ENCODE assay signal across 8 mouse cellular contexts in the genomic region with DNA sequence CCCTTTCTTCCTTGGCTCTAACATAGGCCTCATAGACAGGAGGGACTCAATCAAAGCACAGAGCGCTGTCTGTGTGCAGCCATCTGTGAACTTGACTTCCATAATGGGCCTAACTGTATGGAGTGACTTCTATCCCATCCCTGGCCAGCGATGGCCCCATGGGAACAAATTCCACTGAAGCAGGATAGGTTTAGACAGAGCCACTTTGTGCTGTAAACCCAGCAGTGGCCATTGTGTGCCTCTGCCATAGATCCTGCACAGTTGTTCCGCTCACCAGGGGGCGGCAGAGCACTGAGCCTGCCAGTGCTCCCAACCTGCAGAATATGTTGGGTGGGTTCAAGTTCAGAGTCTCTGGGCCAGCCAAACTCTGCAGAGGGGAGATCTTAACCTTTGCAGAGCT. TPM values are rescaled to one million over a fixed set of nuclear protein-coding genes. Genes with fewer than 3 reads are reported as not detected.
DNase-seq lines count a peak whose midpoint lies in the region; ATAC-seq and TF ChIP-seq lines count a peak whose summit lies in the region.

No protein-coding gene starts in this region.

- H3K9me3 ChIP-seq in hindbrain, embryonic 10.5 days: no peaks in the 10 kb centered on the region
- no peaks in the 10 kb centered on the region for H3K9me3 ChIP-seq in hindbrain, embryonic 13.5 days
- H3K9me3 ChIP-seq in embryonic facial prominence, embryonic 10.5 days: no peaks in the 10 kb centered on the region

- H3K4me1 ChIP-seq in hindbrain, embryonic 10.5 days (replicated peaks): 0 out of 2 replicates have a peak, but pooled peaks cover 5% of the 10 kb centered on the region
- peaks cover 7% of the 10 kb centered on the region; the same call in 1 of the 2 replicates for H3K4me1 ChIP-seq in hindbrain, embryonic 13.5 days (replicated peaks)
- H3K4me1 ChIP-seq in embryonic facial prominence, embryonic 10.5 days: no peaks in the 10 kb centered on the region
- no peaks in the 10 kb centered on the region; the same call in 1 of the 2 replicates for H3K4me1 ChIP-seq in thymus, adult 2 months (replicated peaks; ENCODE audit: control insufficient read depth, insufficient read depth, low read length)

- TF ChIP-seq POLR2A in thymus, adult 2 months (IDR thresholded peaks at IDR 0.05; ENCODE audit: control insufficient read depth, extremely low read depth, insufficient read depth, low read length, poor library complexity): no peak

- no peak for ATAC-seq in hindbrain, embryonic 13.5 days (ENCODE audit: low FRiP score)

- H3K27me3 ChIP-seq in hindbrain, embryonic 10.5 days (ENCODE audit: insufficient read depth, poor library complexity, severe bottlenecking): no peaks in the 10 kb centered on the region
- no peaks in the 10 kb centered on the region for H3K27me3 ChIP-seq in hindbrain, embryonic 13.5 days
- H3K27me3 ChIP-seq in embryonic facial prominence, embryonic 10.5 days (replicated peaks; ENCODE audit: low read depth, poor library complexity, severe bottlenecking): no peaks in the 10 kb centered on the region
- H3K27me3 ChIP-seq in thymus, adult 2 months (ENCODE audit: control insufficient read depth, insufficient read depth, low read length): no peaks in the 10 kb centered on the region

- H3K36me3 ChIP-seq in hindbrain, embryonic 10.5 days: peaks cover 92% of the 10 kb centered on the region
- peaks cover 87% of the 10 kb centered on the region for H3K36me3 ChIP-seq in hindbrain, embryonic 13.5 days
- H3K36me3 ChIP-seq in embryonic facial prominence, embryonic 10.5 days (replicated peaks): peaks cover 92% of the 10 kb centered on the region
- peaks cover 48% of the 10 kb centered on the region for H3K36me3 ChIP-seq in thymus, adult 2 months (ENCODE audit: control insufficient read depth, insufficient read depth, low read length)

- WGBS in hindbrain, embryonic 10.5 days: 89% methylated on average over 4 of the region's 4 CpGs
- 74% methylated on average over 4 of the region's 4 CpGs for WGBS in hindbrain, embryonic 13.5 days
- 81% methylated on average over 4 of the region's 4 CpGs for WGBS in embryonic facial prominence, embryonic 10.5 days
- 90% methylated on average over 4 of the region's 4 CpGs for WGBS in thymus, adult 2 months

- peak; percentile 16 for DNase-seq in hindbrain, embryonic 10.5 days (ENCODE audit: low spot score)
- peak; percentile 28 for DNase-seq in right cerebral cortex, postnatal 4 days
- DNase-seq in right cerebral cortex, postnatal 36 days (ENCODE audit: low spot score in 2 of 2): no peak
- peak; percentile 36 for DNase-seq in embryonic facial prominence, embryonic 10.5 days (ENCODE audit: low spot score)
- DNase-seq in thymus, adult 2 months: peak; percentile 64
- DNase-seq in heart, adult 11 months: no peak
- DNase-seq in urinary bladder, postnatal 4 days (ENCODE audit: low spot score in 2 of 2): no peak

- no peak overlapping the region for H3K9ac ChIP-seq in hindbrain, embryonic 13.5 days

- H3K4me2 ChIP-seq in hindbrain, embryonic 13.5 days: no peak overlapping the region

- H3K27ac ChIP-seq in hindbrain, embryonic 10.5 days: no peak overlapping the region
- no peak overlapping the region for H3K27ac ChIP-seq in hindbrain, embryonic 13.5 days
- no peak overlapping the region for H3K27ac ChIP-seq in embryonic facial prominence, embryonic 10.5 days (replicated peaks)
- no peak overlapping the region for H3K27ac ChIP-seq in thymus, adult 2 months (ENCODE audit: control insufficient read depth, insufficient read depth, low read length)

- TF ChIP-seq CTCF in thymus, adult 2 months (IDR thresholded peaks at IDR 0.05; ENCODE audit: borderline replicate concordance, control insufficient read depth, extremely low read depth, insufficient read depth, low read length, poor library complexity): peak; percentile 64; the same call in 1 of the 2 replicates

- H3K4me3 ChIP-seq in hindbrain, embryonic 10.5 days: no peak overlapping the region
- H3K4me3 ChIP-seq in hindbrain, embryonic 13.5 days: no peak overlapping the region
- no peak overlapping the region for H3K4me3 ChIP-seq in embryonic facial prominence, embryonic 10.5 days
- no peak overlapping the region for H3K4me3 ChIP-seq in thymus, adult 2 months (ENCODE audit: control insufficient read depth, insufficient read depth, low read length)

RNA-seq across cellular contexts. Expression of a gene that starts 43.8 kb away (rescaled TPM):
- 0.30 TPM in 1 of 2 replicates, not detected in the other for polyA plus RNA-seq in hindbrain, embryonic 10.5 days (2016; fragmentation: Nextera tagmentation; extraction: Ambion mirVana)
- polyA plus RNA-seq in hindbrain, embryonic 13.5 days (2015; fragmentation: Nextera tagmentation; extraction: Ambion mirVana): not detected in 2 replicates
- polyA plus RNA-seq in embryonic facial prominence, embryonic 10.5 days (2016; fragmentation: Nextera tagmentation; extraction: Ambion mirVana): not detected in 2 replicates
- polyA plus RNA-seq in thymus, adult 2 months (2012; rRNA removed): 0.15 and 0.34 TPM in 2 replicates

RNA-seq across cellular contexts. Expression of a gene that starts 51.4 kb away (rescaled TPM):
- not detected in 2 replicates for polyA plus RNA-seq in hindbrain, embryonic 10.5 days (2016; fragmentation: Nextera tagmentation; extraction: Ambion mirVana)
- not detected in 2 replicates for polyA plus RNA-seq in hindbrain, embryonic 13.5 days (2015; fragmentation: Nextera tagmentation; extraction: Ambion mirVana)
- polyA plus RNA-seq in embryonic facial prominence, embryonic 10.5 days (2016; fragmentation: Nextera tagmentation; extraction: Ambion mirVana): not detected in 2 replicates
- polyA plus RNA-seq in thymus, adult 2 months (2012; rRNA removed): not detected in 2 replicates

Comparison
In these comparisons a context has a peak if more than half of its experiments do, and no peak if none do; other contexts are left out.
1. DNase-seq: peak in hindbrain, embryonic 10.5 days (single experiment), right cerebral cortex, postnatal 4 days (single experiment), embryonic facial prominence, embryonic 10.5 days (single experiment) and thymus, adult 2 months (single experiment); none in right cerebral cortex, postnatal 36 days (0 of 2), heart, adult 11 months (single experiment) and urinary bladder, postnatal 4 days (0 of 2).